Mouse (Mus musculus) lung, postnatal 0 days (tissue): Measurements from ENCODE around the gene Gpat2.

ENCODE experiments used
- CTCF ChIP-seq: IDR thresholded peaks from 2 replicates; pipeline ENCODE4 v1.5.1; 2016; ENCODE audit warnings: antibody characterized with exemption, mild to moderate bottlenecking
- EP300 ChIP-seq: IDR thresholded peaks from 2 replicates; pipeline ENCODE4 v1.6.1; 2016; ENCODE audit warnings: antibody characterized with exemption, mild to moderate bottlenecking, control low read depth

- no peak for TF ChIP-seq EP300
- no peak for TF ChIP-seq CTCF
These were observed 8.7 kb downstream of the Gpat2 start for GRCm38 (mm10) chr2:127433487-127434295.
